Mouse (Mus musculus) kidney, adult 2 months (tissue): ENCODE data around the gene Mcur1.

Experiments
- CTCF ChIP-seq: fragments of 200-500 bp; conservative IDR thresholded peaks from 2 replicates; pipeline ENCODE4 v1.5.1; 2011; ENCODE audit warnings: low read depth, mild to moderate bottlenecking, control low read depth, low read length, moderate library complexity, mixed read lengths; ENCODE audit not compliant: insufficient read depth, insufficient read length
- POLR2A ChIP-seq: fragments of 200-500 bp; IDR thresholded peaks from one replicate; pipeline ENCODE4 v1.6.1; 2011; ENCODE audit warnings: low read depth, low read length, control low read depth

DNA sequence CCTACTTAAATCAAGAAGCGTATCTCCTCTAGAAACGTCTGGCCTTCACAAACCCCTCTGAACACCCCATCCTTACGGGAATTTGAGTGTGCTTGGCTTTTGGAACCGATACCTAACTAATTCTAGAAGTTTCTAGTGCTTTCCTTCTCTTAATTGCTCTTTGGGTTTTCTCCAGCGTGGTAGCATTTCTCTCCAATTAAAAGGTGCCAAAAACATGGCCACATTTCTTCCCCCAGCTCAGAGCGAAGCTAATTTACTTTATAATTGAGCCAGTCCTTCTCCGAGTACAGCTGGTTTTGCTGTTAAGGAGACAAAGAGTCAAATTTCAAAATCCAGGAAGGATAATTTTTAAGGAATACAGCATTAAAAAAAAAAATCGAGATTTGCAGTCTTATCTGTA lies 23.5 kb upstream of the Mcur1 start:
- TF ChIP-seq POLR2A (no peak), CTCF (no peak)
